Mouse (Mus musculus) thymus, postnatal 10 days (tissue): ENCODE results near the gene Aurka.

Experiments used
- DNase-seq, 2 experiments: peaks; one replicate each; pipeline ENCODE4 v3.0.0; 2021; ENCODE audit warnings: low spot score in 2 of 2

Aurka gene

DNA sequence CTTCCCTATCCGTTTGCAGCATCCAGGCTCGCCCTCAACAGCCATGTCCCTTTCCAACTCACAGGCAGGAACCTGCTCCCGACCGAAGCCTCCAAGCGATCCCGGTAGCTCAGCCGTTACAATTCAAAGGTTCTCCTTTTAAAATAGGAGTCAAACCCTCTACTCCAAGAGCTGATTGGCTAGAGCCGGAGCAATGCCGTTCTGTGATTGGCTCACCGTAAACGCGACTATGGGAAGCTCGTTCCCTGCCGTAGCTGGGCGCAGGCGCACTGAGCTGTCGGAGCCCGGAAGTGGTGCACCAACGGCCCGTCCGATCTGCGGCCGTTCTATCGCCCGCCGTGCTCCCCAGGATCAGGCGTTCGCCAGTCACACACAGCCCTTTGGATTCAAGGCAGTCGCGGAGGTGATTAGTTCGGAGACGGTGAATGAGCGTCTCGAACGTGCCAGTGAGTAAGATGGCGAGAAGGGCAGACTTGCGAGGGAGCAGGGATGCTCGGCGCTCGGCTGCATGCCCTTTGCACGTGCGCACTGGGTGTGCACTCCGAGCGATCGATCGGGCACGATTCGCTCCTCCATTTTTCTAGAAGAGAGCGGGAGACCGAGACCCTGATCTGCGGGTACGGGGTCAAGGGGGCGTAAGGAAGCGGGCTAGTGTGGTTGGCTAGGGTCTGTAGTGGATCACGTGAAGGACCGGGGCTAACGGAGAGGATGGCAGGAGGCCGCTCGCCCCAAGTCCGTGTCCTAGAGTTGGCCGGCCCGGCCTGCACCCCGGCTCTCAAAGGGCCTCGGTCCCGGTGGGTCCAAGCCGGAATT, at the start of gene Aurka, which contains the start of gene Cstf1:
Gene Aurka (minus strand): TSS at position 125 of the 813 bp plus-strand sequence.
Gene Cstf1 (plus strand): TSS at position 271 of the 813 bp plus-strand sequence.
- DNase-seq: peak; percentile 91 to 92

DNA sequence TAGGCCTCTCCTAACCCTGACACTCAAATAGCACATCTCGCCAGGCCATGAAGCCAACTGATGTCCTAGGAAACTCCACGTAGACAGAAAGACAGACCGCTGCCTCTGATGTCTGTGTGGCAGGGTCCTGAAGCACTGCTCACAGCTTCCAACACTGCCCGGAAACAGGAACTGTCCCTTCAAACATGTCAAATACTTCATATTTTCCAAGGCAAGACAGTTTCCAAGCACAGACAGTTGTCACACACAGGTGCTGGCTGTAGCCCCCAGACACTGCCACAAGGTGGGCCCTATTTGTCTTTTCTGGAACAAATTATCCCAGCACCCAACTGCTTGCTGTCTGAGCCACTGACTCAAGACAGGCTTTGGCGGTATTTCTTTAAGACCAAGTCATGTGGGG, 47.9 kb upstream of the Aurka start:
- no peak for DNase-seq

DNA sequence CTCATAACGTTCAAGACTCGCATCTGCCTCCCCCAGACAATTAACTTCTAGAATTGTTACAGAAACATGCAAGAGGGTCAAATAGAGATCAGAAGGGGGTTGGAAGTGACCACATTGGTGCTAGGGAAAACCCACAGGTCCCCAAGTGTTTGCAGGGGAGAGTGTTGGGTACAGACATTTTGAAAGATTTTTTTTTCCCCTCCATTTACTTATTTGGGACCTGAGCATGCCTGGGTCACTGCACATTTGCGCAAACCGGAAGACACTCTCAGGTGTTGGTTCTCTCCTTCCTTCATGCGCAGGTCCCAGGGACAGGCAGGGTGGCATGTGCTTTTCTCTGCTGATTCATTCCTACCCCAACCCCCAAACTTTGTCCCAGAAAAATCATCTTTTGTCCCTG, 46.5 kb upstream of the Aurka start:
- no peak for DNase-seq

DNA sequence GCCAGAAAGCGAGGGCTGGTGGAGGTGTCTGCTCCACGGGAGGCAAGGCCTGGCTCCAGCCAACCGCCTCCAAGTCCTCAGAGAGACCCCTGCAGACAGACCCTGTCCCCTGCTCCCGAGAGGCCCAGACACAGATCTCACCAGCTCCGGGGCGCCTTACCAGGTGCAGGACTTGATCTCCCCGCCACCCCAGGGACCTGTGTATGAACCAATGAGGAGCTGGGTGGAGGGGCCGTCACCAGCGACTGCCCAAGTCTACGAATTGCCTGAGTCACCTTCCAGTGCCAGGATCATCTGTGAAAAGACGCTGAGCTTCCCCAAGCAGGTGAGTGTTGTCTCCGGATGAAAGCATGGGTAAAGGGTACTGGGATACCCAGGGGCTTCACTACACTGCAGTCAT, 45.9 kb upstream of the Aurka start:
- DNase-seq: no peak

DNA sequence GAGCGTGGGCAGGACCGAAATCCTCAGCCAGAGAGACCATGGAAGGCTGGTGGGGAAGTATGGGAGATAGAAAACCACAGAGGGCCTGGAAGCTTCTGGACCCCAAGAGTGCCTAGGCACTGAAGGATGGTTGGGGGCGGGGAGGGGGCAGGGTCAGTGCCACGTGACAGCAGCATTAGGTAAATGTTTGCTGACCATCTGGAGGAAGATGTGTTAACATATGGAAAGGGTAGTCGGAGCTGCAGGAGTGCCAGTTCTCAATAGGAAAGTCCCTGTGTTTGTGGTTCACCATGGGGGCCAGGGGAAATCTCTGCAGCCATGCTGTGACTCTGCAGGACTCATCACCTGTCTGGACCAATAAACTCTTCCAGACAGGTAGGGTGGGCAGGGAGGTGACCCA, 43.6 kb upstream of the Aurka start:
- DNase-seq: no peak

DNA sequence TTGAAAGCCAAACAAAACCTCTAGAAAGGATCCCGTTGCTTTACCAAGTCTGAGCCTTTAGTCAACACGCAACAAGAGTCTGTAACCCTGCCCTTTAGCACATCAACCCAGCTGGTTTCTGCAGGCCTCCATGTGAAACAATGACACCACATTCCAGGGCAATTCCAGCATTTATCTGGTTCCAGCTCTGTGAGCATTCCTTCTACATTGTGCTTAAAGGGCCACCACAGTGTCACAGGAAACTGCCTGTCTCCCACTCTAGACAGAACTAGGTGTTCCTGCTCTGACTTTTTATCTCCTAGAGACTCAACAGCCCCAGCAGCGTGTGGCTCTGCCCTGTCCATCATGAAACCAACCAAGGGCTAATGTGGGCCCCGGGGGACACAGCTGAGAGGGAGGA, 42.9 kb upstream of the Aurka start:
- no peak for DNase-seq

DNA sequence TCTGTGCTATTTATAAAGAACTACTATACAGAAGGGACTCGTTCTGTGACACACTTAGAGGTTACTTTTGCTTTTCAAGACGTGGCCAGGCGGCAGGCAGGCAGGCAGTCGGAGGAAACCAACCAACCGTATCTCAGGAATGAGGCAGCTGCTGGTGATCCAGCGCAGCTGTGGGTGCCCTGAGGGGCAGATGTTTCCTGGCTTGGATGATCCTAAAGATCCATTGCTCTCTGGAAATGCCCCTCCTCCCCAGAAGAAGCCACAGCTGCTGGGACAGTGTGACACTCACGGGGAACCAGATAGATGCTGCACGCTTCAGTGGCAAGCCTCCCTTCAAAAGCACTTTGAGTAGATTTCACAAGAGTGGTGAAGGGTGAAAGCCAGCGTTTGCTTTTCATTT, 42.1 kb upstream of the Aurka start:
- no peak for DNase-seq

DNA sequence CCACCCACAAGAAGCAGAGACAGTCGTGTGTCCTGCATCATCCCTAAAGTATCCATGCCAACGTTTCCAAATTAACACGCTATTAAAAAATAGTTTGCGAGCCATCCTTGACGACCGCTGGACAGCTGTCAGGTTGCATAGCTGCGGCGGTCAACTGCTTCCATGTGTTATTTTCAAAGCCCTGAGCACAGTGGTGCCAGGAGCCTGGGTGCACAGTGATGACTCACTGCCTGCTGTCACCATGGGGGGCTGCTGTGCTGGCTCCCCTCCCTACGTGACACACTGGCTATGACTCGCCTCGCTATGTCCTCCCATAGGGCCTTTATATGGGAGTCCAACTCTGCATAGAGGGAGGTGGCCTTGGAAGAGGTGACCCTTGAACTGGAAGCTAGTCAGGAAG, 40.8 kb upstream of the Aurka start:
- DNase-seq: no peak

DNA sequence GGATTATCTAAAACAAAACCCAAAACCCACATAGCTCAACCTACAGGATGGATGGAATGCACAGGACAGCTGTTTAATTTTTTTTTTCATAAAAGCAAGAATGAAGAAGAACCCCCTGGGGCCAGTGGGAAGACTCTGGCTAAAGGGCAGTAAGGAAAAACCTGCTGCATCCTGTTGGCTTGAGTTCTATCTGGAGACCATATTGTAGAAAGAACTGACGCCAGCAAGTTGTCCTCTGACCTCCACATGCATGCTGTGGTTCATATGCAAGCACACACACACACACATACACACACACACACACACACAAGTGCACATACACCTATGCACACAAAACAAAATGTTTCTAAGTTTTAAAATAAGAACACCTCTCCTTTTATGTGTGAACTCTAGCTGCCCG, 40.4 kb upstream of the Aurka start:
- no peak for DNase-seq

DNA sequence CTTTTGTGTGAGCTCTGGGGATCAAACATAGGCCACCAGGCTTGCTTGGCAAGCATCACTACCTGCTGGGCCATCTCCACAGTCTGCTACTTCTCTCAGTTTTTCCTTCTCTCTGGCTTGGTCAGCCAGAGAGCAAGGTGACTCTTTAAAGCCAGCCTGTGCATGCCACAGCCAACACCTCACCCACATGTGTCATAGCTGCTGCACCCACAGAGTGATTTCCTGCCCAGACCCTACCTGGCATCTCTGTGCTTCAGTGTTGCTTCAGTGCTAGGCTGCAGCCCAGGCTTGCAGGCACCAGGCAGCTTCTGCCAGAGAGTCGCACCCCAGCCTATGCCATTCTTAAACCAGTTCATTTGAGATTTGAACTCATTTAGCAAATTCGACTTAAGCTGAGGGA, 37.2 kb upstream of the Aurka start:
- no peak for DNase-seq

DNA sequence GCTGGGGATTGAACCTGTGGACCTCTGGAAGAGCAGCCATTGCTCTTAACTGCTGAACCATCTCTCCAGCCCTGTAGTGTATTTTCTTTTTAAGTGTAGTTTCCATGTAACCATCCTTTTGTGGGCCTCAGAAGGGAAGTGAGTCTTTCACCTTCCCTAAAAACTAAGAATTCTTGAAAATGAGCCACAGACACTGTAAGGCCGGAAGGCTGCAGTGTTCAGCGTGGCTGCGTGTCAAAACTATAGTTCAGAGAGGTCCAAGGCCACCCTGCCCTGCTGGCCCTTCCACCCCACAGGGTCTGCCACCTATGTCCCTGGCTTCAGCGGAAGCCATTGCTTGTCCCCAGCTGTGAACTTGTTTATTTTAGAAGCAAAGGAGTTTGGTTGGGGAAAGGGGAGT, 35.8 kb upstream of the Aurka start:
- no peak for DNase-seq

DNA sequence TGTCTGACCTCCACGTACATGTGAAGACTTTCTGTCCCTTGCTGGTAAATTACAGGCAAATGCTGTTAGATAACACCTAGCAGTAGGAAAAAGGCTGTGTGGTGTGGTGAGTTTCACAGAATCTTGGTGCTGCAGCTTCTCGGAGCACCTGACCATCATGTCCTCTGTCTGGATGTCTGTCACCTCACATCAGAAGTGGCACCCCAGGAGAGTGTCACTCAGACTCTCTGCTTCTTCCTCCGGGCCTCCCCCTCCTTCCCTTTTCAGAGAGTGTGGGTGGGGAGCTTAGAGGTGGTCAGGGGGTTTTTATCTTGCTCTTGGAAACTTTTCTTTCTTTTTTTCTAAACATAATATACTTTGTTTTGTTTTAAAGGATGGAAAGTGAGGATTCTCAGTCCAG, 34.7 kb upstream of the Aurka start:
- no peak for DNase-seq

DNA sequence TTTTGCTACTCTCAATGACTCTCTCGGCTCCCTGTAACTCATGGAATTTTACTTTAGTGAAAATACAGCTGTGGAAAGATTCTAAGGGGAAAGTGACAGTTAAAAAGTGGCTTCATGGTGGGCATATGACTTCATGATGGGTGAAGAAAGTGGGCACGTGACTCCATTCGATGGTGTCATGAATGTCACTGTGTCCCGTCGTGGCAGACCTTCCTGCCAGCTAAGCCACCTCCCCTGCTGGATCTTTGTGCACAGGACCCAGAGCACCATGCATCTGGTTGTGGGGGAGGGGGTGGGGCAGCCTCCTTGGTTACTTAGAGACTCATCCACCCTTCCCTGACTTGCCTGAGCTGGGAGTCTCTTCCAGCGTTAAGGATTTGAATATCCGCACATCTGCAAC, 33.9 kb upstream of the Aurka start:
- DNase-seq: no peak

DNA sequence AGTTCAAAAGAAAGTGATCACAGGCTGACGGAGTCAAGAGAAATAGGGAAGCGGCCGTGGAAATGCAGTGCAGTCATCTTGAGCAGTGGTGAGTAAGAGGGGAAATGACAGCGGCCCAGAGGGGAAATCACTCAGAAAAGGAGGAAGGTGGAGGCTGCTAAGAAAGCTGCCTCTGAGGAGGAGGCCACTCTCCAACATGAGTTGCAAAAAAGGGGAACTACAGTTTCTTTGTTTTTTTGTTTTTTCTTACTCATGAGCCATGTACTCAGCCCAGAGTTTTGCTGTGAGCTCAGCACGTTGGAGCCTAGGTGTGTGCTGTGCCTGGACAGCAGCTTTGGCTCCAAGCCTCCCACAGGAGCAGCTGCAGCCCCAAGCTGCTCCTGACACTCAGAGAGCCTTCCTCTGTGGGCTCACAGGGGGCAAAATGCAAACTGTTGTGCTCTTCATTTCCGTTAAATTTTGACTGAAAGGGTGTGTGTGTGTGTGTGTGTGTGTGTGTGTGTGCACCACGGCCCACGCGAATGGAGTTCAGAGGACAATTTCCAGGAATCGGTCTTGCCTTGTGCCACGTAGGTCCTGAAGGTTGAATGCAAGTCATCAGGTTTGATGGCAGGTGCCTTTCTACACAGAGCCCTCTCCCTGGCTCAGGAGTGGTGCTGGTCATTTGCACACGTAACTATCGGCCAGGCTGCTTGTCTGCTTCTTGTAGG, 30.9 kb upstream of the Aurka start:
- DNase-seq: peak in 1 of 2 experiments; percentile 39

DNA sequence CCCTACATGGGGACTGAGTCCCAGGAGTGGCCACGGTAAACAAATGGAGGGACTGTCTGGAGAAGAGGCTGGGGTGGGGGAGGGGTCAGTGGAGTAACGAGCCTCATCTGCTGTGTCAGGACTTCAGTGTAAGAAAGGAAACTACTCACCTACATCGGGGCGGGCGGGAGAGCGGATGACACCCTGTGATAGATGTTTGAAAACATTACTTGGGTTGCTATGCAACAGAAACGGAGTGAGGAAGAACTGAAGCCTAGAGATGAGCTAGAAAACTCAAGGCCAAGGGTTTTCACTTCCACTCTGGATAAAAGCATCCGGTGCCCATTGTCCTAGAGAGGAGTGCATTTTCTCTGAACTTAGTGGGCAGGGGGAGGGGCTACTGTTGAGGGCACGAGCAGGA, 29.6 kb upstream of the Aurka start:
- peak in 1 of 2 experiments; percentile 34 for DNase-seq

DNA sequence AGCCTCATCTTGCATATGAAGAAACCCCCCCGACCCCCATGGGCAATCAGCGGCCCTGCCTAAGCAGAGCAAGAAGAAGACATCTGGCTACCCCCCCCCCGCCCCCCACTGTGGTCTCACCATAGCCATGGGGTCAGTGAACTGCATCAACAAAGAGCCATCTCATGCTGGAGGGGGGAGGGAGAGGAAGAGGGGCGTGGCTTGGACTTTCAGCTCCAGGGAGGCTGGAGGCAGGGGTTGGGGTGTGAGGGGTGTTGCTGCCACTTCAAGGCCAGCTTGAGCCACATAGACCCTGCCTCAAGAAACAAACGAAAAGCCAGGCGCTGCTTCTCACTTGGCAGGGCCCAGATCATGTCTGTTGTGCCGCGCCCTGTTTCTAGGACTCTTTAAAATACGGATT, 25.6 kb upstream of the Aurka start:
- no peak for DNase-seq

DNA sequence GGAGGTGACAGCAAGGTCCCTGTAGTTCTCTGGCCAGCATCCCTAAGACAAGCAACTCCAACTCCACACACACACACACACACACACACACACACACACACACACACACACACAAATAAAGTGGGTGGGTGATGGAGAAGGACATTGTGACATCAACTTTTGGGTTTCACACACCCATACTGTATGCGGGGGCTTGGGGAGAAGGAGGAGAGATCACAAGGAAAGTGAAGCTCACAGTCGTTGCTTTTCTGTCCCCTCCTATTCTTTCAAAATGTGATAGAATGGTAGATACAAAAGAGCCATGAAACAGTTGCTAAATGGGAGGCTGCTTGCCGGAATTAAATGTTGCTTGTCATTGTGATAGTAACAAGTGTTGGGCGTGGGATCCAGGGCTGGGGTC, 24.3 kb upstream of the Aurka start:
- DNase-seq: no peak

DNA sequence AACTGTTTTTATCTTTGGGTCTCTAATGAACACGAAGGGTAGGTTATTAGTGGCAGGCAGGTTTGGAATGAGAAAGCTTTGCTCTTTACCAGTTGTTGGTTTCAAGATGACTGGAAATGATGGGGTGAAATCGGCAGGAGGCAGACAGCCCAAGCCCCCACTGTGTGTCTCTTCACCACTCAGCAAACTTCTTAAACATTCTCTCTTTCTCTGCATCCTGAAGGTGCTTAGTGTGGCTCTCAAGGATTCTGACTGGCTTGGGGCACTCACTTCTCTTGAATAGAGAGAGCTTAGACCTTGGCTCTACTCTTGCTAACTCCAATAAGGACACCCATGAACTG, 23.7 kb upstream of the Aurka start:
- DNase-seq: no peak

DNA sequence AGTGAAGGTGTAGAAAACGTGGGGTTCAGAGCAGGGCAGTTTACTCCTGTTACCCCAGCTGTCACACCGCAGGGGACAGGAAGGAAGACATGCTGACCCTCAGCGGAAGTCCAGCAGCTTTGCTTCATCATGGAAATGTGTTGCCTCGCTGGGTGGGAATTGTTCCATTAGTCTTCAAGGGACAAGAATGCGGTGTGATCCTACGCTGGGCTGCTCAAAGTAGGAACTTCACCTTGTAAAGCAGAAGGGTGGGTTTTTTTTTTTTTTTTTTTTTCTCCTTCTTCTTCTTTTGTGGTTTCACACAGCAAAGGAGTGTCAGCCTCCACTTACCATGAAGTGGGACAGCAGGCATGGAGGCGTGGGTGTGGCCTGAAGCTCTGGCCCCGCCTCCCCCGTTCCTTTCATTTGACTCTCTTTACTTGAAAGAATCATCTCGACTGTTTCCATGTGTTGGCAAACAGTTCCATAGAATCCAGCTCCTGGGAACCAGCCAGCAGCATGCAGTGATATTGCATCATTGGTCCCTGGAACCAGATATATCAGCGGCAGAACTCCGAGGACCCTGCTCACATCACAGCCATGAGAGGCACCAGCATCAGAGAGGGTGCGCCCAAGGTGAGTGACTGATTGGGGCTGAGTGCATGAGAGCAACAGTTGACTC, 23.2 kb upstream of the Aurka start, which contains the start of gene Cass4:
Gene Cass4 (plus strand): TSS at position 404 of the 661 bp plus-strand sequence.
- DNase-seq: peak; percentile 56 to 68

DNA sequence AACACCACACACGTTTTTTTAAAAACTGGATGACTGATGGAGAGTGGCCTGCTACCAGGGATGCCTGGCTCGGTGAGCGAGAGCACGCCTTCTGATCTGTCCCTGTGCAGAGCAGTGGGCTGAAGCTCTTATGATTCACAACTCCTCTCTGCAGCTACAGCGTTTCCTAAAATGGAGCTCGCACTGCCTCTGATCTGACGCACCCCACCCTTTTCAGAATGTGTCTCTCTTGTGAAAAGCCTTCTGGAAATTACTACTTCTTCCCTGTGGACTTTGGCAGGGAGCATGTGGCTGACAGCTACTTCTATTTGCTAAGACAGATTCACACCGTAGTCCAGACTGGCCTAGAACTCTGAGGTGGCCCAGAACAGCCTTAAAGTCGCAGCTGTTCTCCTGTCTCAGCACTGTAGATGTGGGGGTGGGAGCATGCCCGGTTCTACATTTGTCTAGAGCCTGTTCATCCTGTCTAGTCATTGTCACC, 21.7 kb upstream of the Aurka start:
- peak in 1 of 2 experiments; percentile 48 for DNase-seq

DNA sequence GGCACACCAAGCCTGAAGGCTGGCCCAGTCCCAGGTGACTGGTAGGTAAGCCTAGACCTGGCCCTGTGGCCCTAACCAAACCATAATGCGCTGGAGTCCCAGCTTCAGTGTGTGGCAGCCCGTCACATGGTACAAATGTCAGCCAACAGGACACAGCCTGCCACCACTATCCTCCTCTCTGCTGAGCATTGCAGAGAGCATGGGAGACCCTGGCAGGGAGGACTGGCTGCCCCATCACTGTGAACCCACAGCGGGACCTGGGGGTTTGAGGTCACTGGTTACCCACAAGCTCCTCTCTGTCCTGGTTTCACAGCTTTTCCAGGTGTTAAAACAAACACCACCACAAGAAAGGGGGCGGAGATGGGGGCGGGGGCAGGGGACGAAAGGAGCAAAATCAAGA, 20.0 kb upstream of the Aurka start:
- DNase-seq: peak in 1 of 2 experiments; percentile 44

DNA sequence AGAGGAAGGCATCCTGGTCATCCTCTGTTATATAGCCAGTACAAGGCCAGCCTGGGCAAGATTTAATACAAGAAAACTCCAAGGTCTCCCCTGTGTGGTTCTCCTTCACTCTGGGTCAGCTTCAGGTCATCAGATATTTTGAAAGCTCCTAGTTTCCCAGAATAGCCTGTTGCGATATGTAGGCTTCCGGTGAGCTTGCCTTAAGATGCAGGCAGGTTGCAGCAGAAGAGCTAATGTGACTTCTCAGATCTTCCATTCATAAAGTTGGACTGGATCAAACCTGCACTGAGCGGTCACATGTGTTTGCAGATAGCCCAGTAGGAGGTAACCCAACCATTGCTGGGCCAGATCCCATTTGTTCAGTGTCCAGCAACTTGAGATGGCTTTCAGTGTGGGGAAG, 14.4 kb upstream of the Aurka start:
- no peak for DNase-seq

DNA sequence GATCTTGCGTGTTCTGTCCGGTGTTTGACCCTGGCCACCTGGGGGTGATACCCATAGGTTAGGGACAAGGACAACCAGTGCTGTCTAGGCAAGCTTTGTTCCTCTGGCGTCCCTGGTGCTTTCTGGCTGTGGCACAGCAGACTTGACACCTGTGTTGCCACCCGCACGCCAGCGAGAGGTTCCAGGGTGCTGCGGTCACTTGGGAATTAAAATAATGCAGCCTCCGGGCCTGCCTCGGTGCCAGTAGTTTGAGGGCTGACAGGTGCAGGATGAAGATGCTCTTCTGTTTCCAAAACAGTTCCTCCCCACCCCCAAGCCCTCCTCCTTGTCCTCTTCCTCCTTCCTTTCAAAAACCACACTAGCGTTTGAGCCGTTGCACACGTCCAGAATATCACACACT, 11.6 kb upstream of the Aurka start:
- DNase-seq: peak; percentile 63 to 71
